Mouse (Mus musculus): Measurements from ENCODE around the gene Bzw1. TPM values are rescaled to one million over a fixed set of nuclear protein-coding genes. Genes with fewer than 3 reads are reported as not detected.
A peak's percentile ranks its signal among the peaks of the same experiment; 100 is the strongest.

Bzw1 gene
- polyA plus RNA-seq, 1 experiment = 313 TPM

GRCm38 (mm10) chr1:58393284-58394195, 842 bp downstream of the Bzw1 start:
- Histone ChIP-seq H3K9me3 (replicated peaks; ENCODE audit: control insufficient read depth, insufficient read depth, low read length, poor library complexity, severe bottlenecking) (no peaks in the 10 kb centered on the region), H3K4me3 (ENCODE audit: low read depth, low read length) (peak overlapping the region; percentile 98), H3K9ac (ENCODE audit: low read depth, poor library complexity, severe bottlenecking) (peak overlapping the region; percentile 98), H3K27ac (ENCODE audit: insufficient read depth, low read length) (no peak overlapping the region), H3K4me1 (ENCODE audit: control insufficient read depth, insufficient read depth, low read length) (no peaks in the 10 kb centered on the region), H3K27me3 (ENCODE audit: control insufficient read depth, insufficient read depth, low read length, poor library complexity, severe bottlenecking) (no peaks in the 10 kb centered on the region), H3K36me3 (ENCODE audit: control insufficient read depth, insufficient read depth, low read length, poor library complexity, severe bottlenecking) (peaks cover 42% of the 10 kb centered on the region)
- TF ChIP-seq EP300 (IDR thresholded peaks at IDR 0.05; ENCODE audit: insufficient read depth, low read depth, low read length) (no peak), POLR2A (IDR thresholded peaks at IDR 0.05; ENCODE audit: insufficient read depth, low read length) (no peak), CTCF (IDR thresholded peaks at IDR 0.05; ENCODE audit: low read depth, low read length) (no peak)

- no peaks in the 10 kb centered on the region for H3K27me3 ChIP-seq (ENCODE audit: control insufficient read depth, insufficient read depth, low read length, poor library complexity, severe bottlenecking)
- TF ChIP-seq POLR2A (IDR thresholded peaks at IDR 0.05; ENCODE audit: insufficient read depth, low read length) = no peak
- TF ChIP-seq CTCF (IDR thresholded peaks at IDR 0.05; ENCODE audit: low read depth, low read length) = no peak
- TF ChIP-seq EP300 (IDR thresholded peaks at IDR 0.05; ENCODE audit: insufficient read depth, low read depth, low read length) = no peak
- H3K27ac ChIP-seq (ENCODE audit: insufficient read depth, low read length) = no peak overlapping the region
- no peaks in the 10 kb centered on the region for H3K4me1 ChIP-seq (ENCODE audit: control insufficient read depth, insufficient read depth, low read length)
- H3K9ac ChIP-seq (ENCODE audit: low read depth, poor library complexity, severe bottlenecking) = no peak overlapping the region
- no peak overlapping the region for H3K4me3 ChIP-seq (ENCODE audit: low read depth, low read length)
- H3K9me3 ChIP-seq (replicated peaks; ENCODE audit: control insufficient read depth, insufficient read depth, low read length, poor library complexity, severe bottlenecking) = no peaks in the 10 kb centered on the region
- peaks cover 57% of the 10 kb centered on the region for H3K36me3 ChIP-seq (ENCODE audit: control insufficient read depth, insufficient read depth, low read length, poor library complexity, severe bottlenecking)
Observed at GRCm38 (mm10) chr1:58395341-58395740, 2.6 kb downstream of the Bzw1 start.

- Histone ChIP-seq H3K36me3 (ENCODE audit: control insufficient read depth, insufficient read depth, low read length, poor library complexity, severe bottlenecking) (peaks cover 65% of the 10 kb centered on the region), H3K9ac (ENCODE audit: low read depth, poor library complexity, severe bottlenecking) (no peak overlapping the region), H3K27me3 (ENCODE audit: control insufficient read depth, insufficient read depth, low read length, poor library complexity, severe bottlenecking) (no peaks in the 10 kb centered on the region), H3K4me1 (ENCODE audit: control insufficient read depth, insufficient read depth, low read length) (no peaks in the 10 kb centered on the region), H3K4me3 (ENCODE audit: low read depth, low read length) (no peak overlapping the region), H3K27ac (ENCODE audit: insufficient read depth, low read length) (no peak overlapping the region), H3K9me3 (replicated peaks; ENCODE audit: control insufficient read depth, insufficient read depth, low read length, poor library complexity, severe bottlenecking) (no peaks in the 10 kb centered on the region)
- no peak for TF ChIP-seq CTCF (IDR thresholded peaks at IDR 0.05; ENCODE audit: low read depth, low read length)
- TF ChIP-seq EP300 (IDR thresholded peaks at IDR 0.05; ENCODE audit: insufficient read depth, low read depth, low read length) = no peak
- TF ChIP-seq POLR2A (IDR thresholded peaks at IDR 0.05; ENCODE audit: insufficient read depth, low read length) = no peak
Observed at GRCm38 (mm10) chr1:58396179-58396578, 3.5 kb downstream of the Bzw1 start.

GRCm38 (mm10) chr1:58397731-58398130, 5.0 kb downstream of the Bzw1 start:
- no peaks in the 10 kb centered on the region for H3K27me3 ChIP-seq (ENCODE audit: control insufficient read depth, insufficient read depth, low read length, poor library complexity, severe bottlenecking)
- TF ChIP-seq EP300 (IDR thresholded peaks at IDR 0.05; ENCODE audit: insufficient read depth, low read depth, low read length) = no peak
- H3K9ac ChIP-seq (ENCODE audit: low read depth, poor library complexity, severe bottlenecking) = no peak overlapping the region
- H3K4me3 ChIP-seq (ENCODE audit: low read depth, low read length) = no peak overlapping the region
- H3K36me3 ChIP-seq (ENCODE audit: control insufficient read depth, insufficient read depth, low read length, poor library complexity, severe bottlenecking) = peaks cover 77% of the 10 kb centered on the region
- no peaks in the 10 kb centered on the region for H3K4me1 ChIP-seq (ENCODE audit: control insufficient read depth, insufficient read depth, low read length)
- no peaks in the 10 kb centered on the region for H3K9me3 ChIP-seq (replicated peaks; ENCODE audit: control insufficient read depth, insufficient read depth, low read length, poor library complexity, severe bottlenecking)
- H3K27ac ChIP-seq (ENCODE audit: insufficient read depth, low read length) = no peak overlapping the region

- H3K4me3 ChIP-seq (ENCODE audit: low read depth, low read length) = no peak overlapping the region
- H3K4me1 ChIP-seq (ENCODE audit: control insufficient read depth, insufficient read depth, low read length) = no peaks in the 10 kb centered on the region
- no peaks in the 10 kb centered on the region for H3K9me3 ChIP-seq (replicated peaks; ENCODE audit: control insufficient read depth, insufficient read depth, low read length, poor library complexity, severe bottlenecking)
- peak overlapping the region; percentile 44; the same call in 1 of the 2 replicates for H3K27ac ChIP-seq (ENCODE audit: insufficient read depth, low read length)
- H3K36me3 ChIP-seq (ENCODE audit: control insufficient read depth, insufficient read depth, low read length, poor library complexity, severe bottlenecking) = peaks cover 84% of the 10 kb centered on the region
- H3K9ac ChIP-seq (ENCODE audit: low read depth, poor library complexity, severe bottlenecking) = no peak overlapping the region
- H3K27me3 ChIP-seq (ENCODE audit: control insufficient read depth, insufficient read depth, low read length, poor library complexity, severe bottlenecking) = no peaks in the 10 kb centered on the region
- TF ChIP-seq EP300 (IDR thresholded peaks at IDR 0.05; ENCODE audit: insufficient read depth, low read depth, low read length) (no peak), POLR2A (IDR thresholded peaks at IDR 0.05; ENCODE audit: insufficient read depth, low read length) (no peak), CTCF (IDR thresholded peaks at IDR 0.05; ENCODE audit: low read depth, low read length) (no peak)
Observed at GRCm38 (mm10) chr1:58401396-58401795, 8.7 kb downstream of the Bzw1 start.

- Histone ChIP-seq H3K27me3 (ENCODE audit: control insufficient read depth, insufficient read depth, low read length, poor library complexity, severe bottlenecking) (no peaks in the 10 kb centered on the region), H3K9me3 (replicated peaks; ENCODE audit: control insufficient read depth, insufficient read depth, low read length, poor library complexity, severe bottlenecking) (no peaks in the 10 kb centered on the region), H3K27ac (ENCODE audit: insufficient read depth, low read length) (no peak overlapping the region; the same call in 1 of the 2 replicates), H3K36me3 (ENCODE audit: control insufficient read depth, insufficient read depth, low read length, poor library complexity, severe bottlenecking) (peaks cover 64% of the 10 kb centered on the region), H3K9ac (ENCODE audit: low read depth, poor library complexity, severe bottlenecking) (no peak overlapping the region), H3K4me3 (ENCODE audit: low read depth, low read length) (no peak overlapping the region), H3K4me1 (ENCODE audit: control insufficient read depth, insufficient read depth, low read length) (no peaks in the 10 kb centered on the region)
- TF ChIP-seq CTCF (IDR thresholded peaks at IDR 0.05; ENCODE audit: low read depth, low read length) = no peak
- no peak for TF ChIP-seq EP300 (IDR thresholded peaks at IDR 0.05; ENCODE audit: insufficient read depth, low read depth, low read length)
- no peak for TF ChIP-seq POLR2A (IDR thresholded peaks at IDR 0.05; ENCODE audit: insufficient read depth, low read length)
Observed at GRCm38 (mm10) chr1:58403745-58404144, 11.0 kb downstream of the Bzw1 start.
